Mouse (Mus musculus) lung, postnatal 0 days (tissue): Measurements from ENCODE around the gene Gm45713. TPM values are rescaled to one million over a fixed set of nuclear protein-coding genes. Genes with fewer than 3 reads are reported as not detected.
A peak's percentile ranks its signal among the peaks of the same experiment; 100 is the strongest.

Source experiments
- ATAC-seq: fragments of 200-750 bp; cut with Nextera tagmentation; 2 replicates; pipeline ENCODE4 v1.8.0; 2017; ENCODE audit warnings: moderate library complexity
- DNase-seq: peaks from one replicate; pipeline ENCODE4 v3.0.0-alpha.2; 2016; ENCODE audit warnings: low spot score
- H3K27ac ChIP-seq: fragments of 300-500 bp; sonication (generic); 2 replicates; pipeline ENCODE4 v1.5.1; 2014; ENCODE audit warnings: antibody characterized with exemption, mild to moderate bottlenecking, low read length, mixed read lengths
- H3K27me3 ChIP-seq: fragments of 300-500 bp; sonication (generic); replicated peaks from 2 replicates; pipeline ENCODE4 v1.6.1; 2014; ENCODE audit warnings: low read length, mixed read lengths; ENCODE audit not compliant: insufficient read depth
- H3K36me3 ChIP-seq: fragments of 300-500 bp; sonication (generic); 2 replicates; pipeline ENCODE4 v1.6.1; 2014; ENCODE audit warnings: low read length, mixed read lengths; ENCODE audit not compliant: insufficient read depth
- H3K4me1 ChIP-seq: fragments of 300-500 bp; sonication (generic); 2 replicates; pipeline ENCODE4 v1.6.1; 2014; ENCODE audit warnings: antibody characterized with exemption, low read depth, low read length, mixed read lengths; ENCODE audit not compliant: insufficient read depth
- H3K4me2 ChIP-seq: fragments of 300-500 bp; sonication (generic); replicated peaks from 2 replicates; pipeline ENCODE4 v1.6.1; 2014; ENCODE audit warnings: low read depth, mild to moderate bottlenecking, low read length, moderate library complexity, mixed read lengths
- H3K4me3 ChIP-seq: fragments of 300-500 bp; sonication (generic); 2 replicates; pipeline ENCODE4 v1.5.1; 2014; ENCODE audit warnings: low read depth, low read length
- H3K9ac ChIP-seq: fragments of 300-500 bp; sonication (generic); replicated peaks from 2 replicates; pipeline ENCODE4 v1.6.1; 2014; ENCODE audit warnings: low read depth, mild to moderate bottlenecking
- H3K9me3 ChIP-seq: fragments of 300-500 bp; sonication (generic); 2 replicates; pipeline ENCODE4 v1.6.1; 2016; ENCODE audit warnings: low read length, mixed read lengths
- CTCF ChIP-seq: IDR thresholded peaks from 2 replicates; pipeline ENCODE4 v1.5.1; 2016; ENCODE audit warnings: antibody characterized with exemption, mild to moderate bottlenecking
- EP300 ChIP-seq: IDR thresholded peaks from 2 replicates; pipeline ENCODE4 v1.6.1; 2016; ENCODE audit warnings: antibody characterized with exemption, mild to moderate bottlenecking, control low read depth
- WGBS: fragments of 180-500 bp; shearing (Covaris S2); extraction: QIAGEN DNeasy Blood & Tissue Kit; methylation state at CpG from one replicate; pipeline ENCODE4 v1.1.7; 2014; 5-methylcytosine and 5-hydroxymethylcytosine counted together
- polyA plus RNA-seq: library from polyadenylated mRNA; unstranded; fragments of >200 nt; fragmentation: Nextera tagmentation; extraction: Ambion mirVana; gene quantifications from 2 replicates; pipeline ENCODE4 v1.2.1, GENCODE M21; 2015

Gene Gm45713
- polyA plus RNA-seq, 1 experiment from 2014 or later, result 0.62 TPM

DNA sequence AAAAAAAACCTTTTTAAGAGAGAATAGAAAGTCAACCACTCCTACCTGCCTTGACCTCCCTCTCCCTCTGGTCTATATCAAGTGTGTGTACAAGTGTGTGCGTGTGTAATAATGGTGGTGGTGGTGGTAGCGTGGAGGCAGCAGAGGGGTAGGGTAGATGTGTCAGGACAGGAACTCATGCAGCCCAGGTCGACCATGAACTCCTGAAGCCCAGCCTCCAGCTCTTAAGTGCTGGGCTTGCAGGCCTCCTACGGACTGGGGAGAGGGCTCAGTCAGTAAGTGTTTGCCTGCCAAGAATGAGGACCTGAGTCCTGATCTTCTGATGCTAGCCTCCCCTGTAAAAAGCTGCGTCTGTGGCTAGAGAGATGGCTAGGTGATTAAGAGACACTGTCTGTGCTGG lies 31.1 kb downstream of the Gm45713 start:
- Histone ChIP-seq H3K36me3 (no peaks in the 10 kb centered on the region), H3K27ac (no peak overlapping the region), H3K9me3 (no peaks in the 10 kb centered on the region), H3K9ac (no peak overlapping the region), H3K4me3 (no peak overlapping the region), H3K27me3 (no peaks in the 10 kb centered on the region), H3K4me2 (no peak overlapping the region), H3K4me1 (peaks cover 4% of the 10 kb centered on the region; the same call in 1 of the 2 replicates)
- 64% methylated on average over 5 of the region's 5 CpGs for WGBS
- ATAC-seq (no peak), DNase-seq (no peak)
- no peak for TF ChIP-seq CTCF

DNA sequence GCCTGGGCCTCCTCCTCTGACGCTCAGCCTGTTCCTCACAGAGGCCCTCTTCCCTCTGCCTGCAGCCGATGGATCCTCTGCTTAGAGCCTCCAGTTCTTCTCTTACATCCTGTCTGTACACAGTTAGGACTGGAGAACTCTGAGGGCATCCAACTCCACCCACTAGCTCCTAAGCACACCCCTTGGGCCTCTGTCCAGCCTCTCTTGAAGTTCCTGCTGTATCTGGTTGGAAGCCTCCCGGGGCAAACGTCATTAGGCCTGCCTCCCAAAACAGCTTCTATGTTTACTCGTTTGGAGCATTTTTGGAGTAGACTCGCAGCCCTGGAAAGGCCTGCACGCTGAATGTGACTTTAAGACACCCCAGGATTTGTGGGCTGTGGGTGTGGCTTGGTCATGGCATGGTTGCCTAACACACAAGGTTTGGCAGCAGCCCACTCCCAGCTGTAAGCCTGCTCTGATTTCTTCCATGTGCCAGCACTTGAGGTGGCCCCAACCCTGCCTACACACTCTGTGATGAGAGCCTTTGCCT lies 32.3 kb downstream of the Gm45713 start, which contains the start of gene Fcgrt:
Gene Fcgrt (minus strand): TSS at position 200 of the 529 bp plus-strand sequence.
- peaks cover 4% of the 10 kb centered on the region; the same call in 1 of the 2 replicates for H3K4me1 ChIP-seq
- peak within 1 kb of the TSS; percentile 91 for H3K27ac ChIP-seq
- peak; percentile 99 for DNase-seq
- H3K4me3 ChIP-seq, result peak within 1 kb of the TSS; percentile 49
- TF ChIP-seq CTCF (0 out of 2 replicates have a peak, but pooled peaks have one; percentile 17), EP300 (peak; percentile 54; the same call in 1 of the 2 replicates)
- no peaks in the 10 kb centered on the region for H3K9me3 ChIP-seq
- WGBS, result 6% methylated on average over 7 of the region's 7 CpGs
- no peaks in the 10 kb centered on the region for H3K36me3 ChIP-seq
- H3K27me3 ChIP-seq, result no peaks in the 10 kb centered on the region
- peak; percentile 99 for ATAC-seq
- peak within 1 kb of the TSS; percentile 60 for H3K9ac ChIP-seq
- peak within 1 kb of the TSS; percentile 69 for H3K4me2 ChIP-seq

DNA sequence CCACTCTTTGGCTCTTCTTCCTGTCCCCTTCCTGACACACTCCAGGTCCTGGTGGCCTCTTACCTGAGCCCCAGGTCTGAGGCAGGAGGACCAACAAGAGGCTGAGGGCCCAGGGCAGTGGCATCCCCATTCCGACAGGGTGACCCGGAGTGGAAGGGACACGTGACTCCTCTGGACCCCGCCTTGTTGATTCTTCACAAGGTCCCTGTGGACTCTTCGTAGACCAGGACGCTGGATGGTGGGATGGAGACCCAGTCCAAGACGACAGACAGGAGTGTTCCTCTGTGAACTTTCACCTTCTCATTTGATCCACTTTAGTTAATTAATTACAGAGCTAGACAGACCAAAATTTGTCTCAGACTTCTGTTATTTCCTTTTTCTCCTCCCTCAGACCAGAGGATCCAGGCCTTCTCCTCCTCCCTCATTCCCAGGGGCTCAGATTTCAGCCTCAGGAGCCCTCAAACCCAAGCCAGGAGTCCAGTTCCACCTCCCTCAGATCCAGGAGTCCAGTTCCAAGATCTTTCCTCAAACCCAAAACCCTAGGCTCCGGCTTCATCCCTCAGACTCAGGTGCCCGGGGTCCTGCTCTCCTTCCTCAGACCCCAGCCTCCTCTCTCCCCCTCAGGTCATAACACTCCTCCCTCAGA lies 33.0 kb downstream of the Gm45713 start:
- no peaks in the 10 kb centered on the region for H3K27me3 ChIP-seq
- H3K27ac ChIP-seq, result peak overlapping the region; percentile 91
- peak overlapping the region; percentile 60 for H3K9ac ChIP-seq
- H3K4me1 ChIP-seq, result peaks cover 4% of the 10 kb centered on the region; the same call in 1 of the 2 replicates
- H3K36me3 ChIP-seq, result no peaks in the 10 kb centered on the region
- WGBS, result 45% methylated on average over 9 of the region's 9 CpGs
- peak; percentile 52 for DNase-seq
- ATAC-seq, result 0 out of 2 replicates have a peak, but pooled peaks have one; percentile 12
- H3K4me2 ChIP-seq, result peak overlapping the region; percentile 69
- H3K9me3 ChIP-seq, result no peaks in the 10 kb centered on the region
- peak overlapping the region; percentile 49 for H3K4me3 ChIP-seq
- TF ChIP-seq EP300, result no peak
- peak; percentile 5; the same call in 1 of the 2 replicates for TF ChIP-seq CTCF

GRCm38 (mm10) chr7:45102441-45102840 lies 33.6 kb downstream of the Gm45713 start:
- 73% methylated on average over 11 of the region's 11 CpGs for WGBS
- Histone ChIP-seq H3K4me3 (peak overlapping the region; percentile 49; the same call in 1 of the 2 replicates), H3K9ac (0 out of 2 replicates have a peak overlapping the region, but pooled peaks have one; percentile 60), H3K4me2 (peak overlapping the region; percentile 69), H3K9me3 (no peaks in the 10 kb centered on the region), H3K4me1 (peaks cover 4% of the 10 kb centered on the region; the same call in 1 of the 2 replicates), H3K36me3 (no peaks in the 10 kb centered on the region), H3K27ac (no peak overlapping the region; the same call in 1 of the 2 replicates), H3K27me3 (no peaks in the 10 kb centered on the region)
- TF ChIP-seq CTCF (no peak), EP300 (no peak)
- no peak for DNase-seq
- no peak for ATAC-seq

DNA sequence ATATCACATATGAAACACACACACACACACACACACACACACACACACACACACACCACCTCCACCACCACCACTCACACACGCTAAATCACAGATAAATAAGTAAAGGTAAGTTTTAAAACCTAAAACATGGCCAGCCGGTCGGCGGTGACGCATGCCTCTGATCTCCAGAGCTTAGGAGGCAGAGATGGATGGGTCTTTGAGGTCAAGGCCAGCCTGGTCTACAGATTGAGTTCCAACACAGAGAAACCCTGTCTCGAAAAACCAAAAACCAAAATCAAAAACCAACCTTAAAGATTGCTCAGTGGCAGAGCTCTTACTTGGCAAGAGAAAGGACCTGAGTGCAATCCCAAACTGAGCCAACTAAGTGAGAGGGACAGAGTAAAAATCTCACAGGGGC lies 36.0 kb downstream of the Gm45713 start:
- H3K36me3 ChIP-seq, result no peaks in the 10 kb centered on the region
- no peak overlapping the region for H3K4me2 ChIP-seq
- no peak overlapping the region for H3K27ac ChIP-seq
- H3K4me1 ChIP-seq, result peaks cover 4% of the 10 kb centered on the region; the same call in 1 of the 2 replicates
- WGBS, result 71% methylated on average over 6 of the region's 6 CpGs
- no peaks in the 10 kb centered on the region for H3K9me3 ChIP-seq
- H3K9ac ChIP-seq, result no peak overlapping the region
- H3K27me3 ChIP-seq, result no peaks in the 10 kb centered on the region
- DNase-seq (no peak), ATAC-seq (no peak)
- TF ChIP-seq EP300, result no peak
- TF ChIP-seq CTCF, result no peak
- H3K4me3 ChIP-seq, result no peak overlapping the region

GRCm38 (mm10) chr7:45098541-45099240 lies 37.3 kb downstream of the Gm45713 start:
- Histone ChIP-seq H3K9ac (no peak overlapping the region), H3K27me3 (no peaks in the 10 kb centered on the region), H3K27ac (no peak overlapping the region), H3K4me2 (no peak overlapping the region), H3K4me3 (no peak overlapping the region), H3K36me3 (no peaks in the 10 kb centered on the region), H3K4me1 (peaks cover 4% of the 10 kb centered on the region; the same call in 1 of the 2 replicates), H3K9me3 (no peaks in the 10 kb centered on the region)
- DNase-seq (no peak), ATAC-seq (no peak)
- WGBS, result 83% methylated on average over 8 of the region's 8 CpGs
- TF ChIP-seq CTCF (peak; percentile 54), EP300 (no peak)
